Mouse (Mus musculus) intestine, postnatal 0 days (tissue): ENCODE measurements at regions not wholly inside any gene's neighbourhood (a gene's known extent, or its start where the extent isn't known, plus 50 kb on each side); places are given as distances from the start of the nearest gene placed in this dataset.

ENCODE experiments used
- ATAC-seq: fragments of 200-750 bp; cut with Nextera tagmentation; 2 replicates; pipeline ENCODE4 v1.8.0; 2017; ENCODE audit warnings: mild to moderate bottlenecking, moderate TSS enrichment, moderate library complexity
- H3K27ac ChIP-seq: fragments of 300-500 bp; sonication (generic); 2 replicates; pipeline ENCODE4 v1.5.1; 2014; ENCODE audit warnings: mild to moderate bottlenecking, low read depth, low read length, moderate library complexity
- H3K27me3 ChIP-seq: fragments of 300-500 bp; sonication (generic); replicated peaks from 2 replicates; pipeline ENCODE4 v1.6.1; 2014; ENCODE audit warnings: low read length, mixed read lengths; ENCODE audit not compliant: control insufficient read depth, insufficient read depth
- H3K36me3 ChIP-seq: fragments of 300-500 bp; sonication (generic); 2 replicates; pipeline ENCODE4 v1.6.1; 2014; ENCODE audit warnings: mild to moderate bottlenecking, moderate library complexity; ENCODE audit not compliant: control insufficient read depth, insufficient read depth
- H3K4me1 ChIP-seq: fragments of 300-500 bp; sonication (generic); replicated peaks from 2 replicates; pipeline ENCODE4 v1.6.1; 2014; ENCODE audit warnings: antibody characterized with exemption, low read length, mixed read lengths; ENCODE audit not compliant: control insufficient read depth, insufficient read depth
- H3K4me2 ChIP-seq: fragments of 300-500 bp; sonication (generic); replicated peaks from 2 replicates; pipeline ENCODE4 v1.6.1; 2014; ENCODE audit warnings: low read depth, mild to moderate bottlenecking, moderate library complexity
- H3K4me3 ChIP-seq: fragments of 300-500 bp; sonication (generic); 2 replicates; pipeline ENCODE4 v1.5.1; 2014; ENCODE audit warnings: low read depth, low read length
- H3K9ac ChIP-seq: fragments of 300-500 bp; sonication (generic); 2 replicates; pipeline ENCODE4 v1.6.1; 2014; ENCODE audit warnings: mild to moderate bottlenecking, low read depth, low read length
- H3K9me3 ChIP-seq: fragments of 300-500 bp; sonication (generic); 2 replicates; pipeline ENCODE4 v1.6.1; 2016; ENCODE audit warnings: mixed run types; ENCODE audit not compliant: control insufficient read depth
- CTCF ChIP-seq: sonication (generic); IDR thresholded peaks from 2 replicates; pipeline ENCODE4 v1.5.1; 2016; ENCODE audit warnings: low read depth, mild to moderate bottlenecking, control low read depth, antibody characterized with exemption, moderate library complexity
- WGBS: fragments of 180-500 bp; shearing (Covaris S2); extraction: QIAGEN DNeasy Blood & Tissue Kit; methylation state at CpG from one replicate; pipeline ENCODE4 v1.1.7; 2014; 5-methylcytosine and 5-hydroxymethylcytosine counted together

GRCm38 (mm10) chr5:74897133-74897532, 147.4 kb downstream of the Chic2 start:
- Histone ChIP-seq H3K4me1 (no peaks in the 10 kb centered on the region), H3K4me2 (no peak overlapping the region), H3K9me3 (no peaks in the 10 kb centered on the region), H3K27me3 (no peaks in the 10 kb centered on the region), H3K27ac (no peak overlapping the region), H3K9ac (no peak overlapping the region), H3K4me3 (no peak overlapping the region), H3K36me3 (no peaks in the 10 kb centered on the region)
- TF ChIP-seq CTCF = no peak
- ATAC-seq = no peak
- WGBS = 88% methylated on average over 8 of the region's 8 CpGs

- H3K4me2 ChIP-seq = no peak overlapping the region
- H3K4me1 ChIP-seq = no peaks in the 10 kb centered on the region
- no peak overlapping the region for H3K27ac ChIP-seq
- no peaks in the 10 kb centered on the region for H3K9me3 ChIP-seq
- no peaks in the 10 kb centered on the region for H3K27me3 ChIP-seq
- ATAC-seq = no peak
- no peak overlapping the region for H3K4me3 ChIP-seq
- 61% methylated on average over 5 of the region's 5 CpGs for WGBS
- no peak overlapping the region for H3K9ac ChIP-seq
- no peak for TF ChIP-seq CTCF
- H3K36me3 ChIP-seq = no peaks in the 10 kb centered on the region
Measured at GRCm38 (mm10) chr5:74893276-74893675, 151.3 kb downstream of the Chic2 start.

DNA sequence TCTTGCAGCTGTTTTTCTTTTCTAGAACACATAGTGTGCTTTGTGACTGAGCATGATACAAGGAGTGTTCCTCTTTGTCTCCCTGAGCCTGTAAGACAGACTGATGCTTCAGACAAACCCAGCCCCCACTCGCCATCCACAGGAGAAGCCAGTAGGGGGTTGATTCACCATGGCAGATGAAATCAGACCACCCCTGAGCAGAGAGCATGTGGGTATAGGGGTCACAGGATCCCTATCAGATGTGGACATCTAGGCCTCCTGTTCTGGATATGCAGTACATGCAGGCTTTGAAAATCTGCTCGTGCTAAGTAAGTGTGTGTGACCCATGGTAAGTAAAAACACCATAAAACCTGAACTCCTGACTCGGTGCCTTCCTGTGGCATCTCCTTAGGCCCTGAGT, 153.0 kb downstream of the Chic2 start:
- Histone ChIP-seq H3K9me3 (no peaks in the 10 kb centered on the region), H3K27me3 (no peaks in the 10 kb centered on the region), H3K36me3 (no peaks in the 10 kb centered on the region), H3K4me1 (no peaks in the 10 kb centered on the region), H3K9ac (no peak overlapping the region), H3K4me2 (no peak overlapping the region), H3K27ac (no peak overlapping the region), H3K4me3 (no peak overlapping the region)
- TF ChIP-seq CTCF = no peak
- 56% methylated on average over 3 of the region's 3 CpGs for WGBS
- ATAC-seq = no peak

DNA sequence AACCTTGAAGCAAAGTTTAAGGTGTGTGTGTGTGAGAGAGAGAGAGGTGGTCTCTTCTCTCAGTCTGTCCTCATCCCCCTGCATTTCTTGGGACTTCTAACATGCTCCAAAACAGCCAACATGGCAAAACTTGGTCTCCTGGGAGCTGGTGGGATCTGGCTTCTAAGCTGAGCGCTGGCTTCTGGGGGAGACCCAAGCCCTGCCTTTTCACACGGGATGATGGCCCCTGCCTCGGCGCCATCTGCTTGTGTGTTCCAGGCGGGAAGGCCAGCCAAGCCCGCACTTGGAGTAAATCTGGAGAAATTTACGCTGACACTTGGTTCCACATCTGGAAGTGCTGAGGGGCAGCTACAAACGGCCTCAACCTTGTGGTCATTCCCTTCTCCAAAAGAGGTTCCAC, 155.6 kb downstream of the Chic2 start:
- no peak overlapping the region for H3K9ac ChIP-seq
- no peak for ATAC-seq
- H3K36me3 ChIP-seq = no peaks in the 10 kb centered on the region
- no peak for TF ChIP-seq CTCF
- H3K4me1 ChIP-seq = no peaks in the 10 kb centered on the region
- no peak overlapping the region for H3K4me3 ChIP-seq
- H3K27me3 ChIP-seq = no peaks in the 10 kb centered on the region
- H3K4me2 ChIP-seq = no peak overlapping the region
- no peak overlapping the region for H3K27ac ChIP-seq
- no peaks in the 10 kb centered on the region for H3K9me3 ChIP-seq
- 64% methylated on average over 8 of the region's 8 CpGs for WGBS

GRCm38 (mm10) chr5:74885958-74886357, 158.6 kb downstream of the Chic2 start:
- whole genome bisulfite sequencing = 88% methylated on average over 3 of the region's 3 CpGs
- Histone ChIP-seq H3K4me3 (no peak overlapping the region), H3K27me3 (no peaks in the 10 kb centered on the region), H3K4me1 (no peaks in the 10 kb centered on the region), H3K4me2 (no peak overlapping the region), H3K27ac (no peak overlapping the region), H3K9ac (no peak overlapping the region), H3K9me3 (no peaks in the 10 kb centered on the region), H3K36me3 (no peaks in the 10 kb centered on the region)
- no peak for TF ChIP-seq CTCF
- no peak for ATAC-seq

GRCm38 (mm10) chr5:74882563-74882962, 162.0 kb downstream of the Chic2 start:
- H3K27ac ChIP-seq = no peak overlapping the region
- no peak overlapping the region for H3K4me2 ChIP-seq
- no peaks in the 10 kb centered on the region for H3K27me3 ChIP-seq
- no peak for TF ChIP-seq CTCF
- ATAC-seq = no peak
- no peak overlapping the region for H3K9ac ChIP-seq
- no peaks in the 10 kb centered on the region for H3K4me1 ChIP-seq
- H3K9me3 ChIP-seq = no peaks in the 10 kb centered on the region
- H3K4me3 ChIP-seq = no peak overlapping the region
- 49% methylated on average over 12 of the region's 12 CpGs for WGBS
- no peaks in the 10 kb centered on the region for H3K36me3 ChIP-seq

GRCm38 (mm10) chr5:74880669-74881226, 163.8 kb downstream of the Chic2 start:
- Histone ChIP-seq H3K4me3 (no peak overlapping the region), H3K36me3 (no peaks in the 10 kb centered on the region), H3K9ac (no peak overlapping the region), H3K9me3 (no peaks in the 10 kb centered on the region), H3K4me2 (no peak overlapping the region), H3K27ac (no peak overlapping the region), H3K27me3 (no peaks in the 10 kb centered on the region), H3K4me1 (no peaks in the 10 kb centered on the region)
- 53% methylated on average over 10 of the region's 10 CpGs for WGBS
- TF ChIP-seq CTCF = no peak
- ATAC-seq = no peak
